Mouse (Mus musculus) erythroid progenitor cell, adult 5-6 weeks (primary cell): ENCODE results near the gene Atxn7l1. TPM values are rescaled to one million over a fixed set of nuclear protein-coding genes. Genes with fewer than 3 reads are reported as not detected.

Experiments
- ATAC-seq: replicated peaks from 2 replicates; pipeline ENCODE4 v1.8.0; 2016; ENCODE audit warnings: moderate number of reproducible peaks, mild to moderate bottlenecking, moderate TSS enrichment, inconsistent platforms; ENCODE audit not compliant: poor library complexity, low FRiP score, severe bottlenecking
- total RNA-seq, 2 experiments: library from RNA; stranded (forward) in 1 of 2; stranded (reverse) in 1 of 2; fragments of 150-400 nt in 1 of 2; fragments of 186-747, 209-891 nt in 1 of 2; gene quantifications; 2 replicates each; pipeline versions ENCODE4 v1.2.3 to v1.2.4; 2015 to 2017; ENCODE audit warnings: low replicate concordance in 2 of 2

Atxn7l1 gene
- total RNA-seq, 2 experiments from 2014 or later = 76.5 to 127 TPM

DNA sequence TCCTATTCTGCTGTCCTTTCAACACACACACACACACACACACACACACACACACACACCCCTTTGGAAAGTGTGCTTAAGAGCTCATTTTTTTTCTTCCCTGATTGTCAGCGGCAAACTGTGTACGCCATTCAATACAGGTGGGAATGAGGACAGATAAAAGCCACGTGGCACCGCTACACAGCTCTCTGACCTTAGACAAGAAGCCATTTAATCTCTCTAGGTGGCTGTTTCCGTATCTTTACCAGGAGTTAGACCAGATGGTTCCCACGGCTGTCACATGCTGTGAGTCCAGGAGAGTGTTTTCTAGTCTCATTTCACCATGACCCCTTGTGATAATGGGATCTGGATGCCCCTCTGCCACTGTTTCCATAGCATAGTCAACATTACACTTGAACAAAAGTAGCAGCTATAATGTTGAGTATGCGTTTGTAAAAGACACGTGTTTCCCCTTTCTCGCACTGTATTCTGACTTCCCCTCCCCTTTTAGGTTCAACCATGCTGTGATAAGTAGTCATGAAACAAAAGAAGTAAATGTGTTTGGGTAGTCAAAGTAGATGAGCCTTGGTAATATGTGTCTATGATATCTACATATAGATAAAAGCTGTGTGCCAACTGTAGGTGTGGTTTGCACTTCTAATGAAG, 70.8 kb downstream of the Atxn7l1 start:
- peak; percentile 23 for ATAC-seq

GRCm38 (mm10) chr12:33219436-33219835, 71.9 kb downstream of the Atxn7l1 start:
- ATAC-seq = no peak

GRCm38 (mm10) chr12:33220081-33220480, 72.6 kb downstream of the Atxn7l1 start:
- peak; percentile 31; the same call in 1 of the 2 replicates for ATAC-seq

GRCm38 (mm10) chr12:33220509-33221051, 73.1 kb downstream of the Atxn7l1 start:
- peak; percentile 82 for ATAC-seq

DNA sequence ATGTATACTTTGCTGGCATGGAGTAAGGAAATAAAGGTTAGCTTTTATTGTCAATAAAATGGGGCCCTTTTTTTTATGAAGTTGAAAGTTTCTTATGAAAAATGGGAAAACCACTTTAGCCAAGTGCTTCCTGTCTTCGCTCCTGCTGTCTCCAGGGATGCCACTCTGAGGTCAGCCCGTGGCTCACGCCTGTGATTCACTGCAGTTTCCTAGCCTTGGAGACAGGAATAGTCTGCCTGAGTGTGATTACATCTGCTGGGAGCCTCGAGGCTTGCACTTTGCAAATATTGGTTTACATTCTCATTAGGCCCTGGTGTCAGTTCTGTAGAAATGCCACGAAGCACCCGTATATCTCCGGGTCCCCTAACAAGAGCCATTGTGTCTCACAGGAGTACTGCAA, 74.7 kb downstream of the Atxn7l1 start:
- no peak for ATAC-seq

GRCm38 (mm10) chr12:33225117-33225541, 77.6 kb downstream of the Atxn7l1 start:
- ATAC-seq = no peak

GRCm38 (mm10) chr12:33225978-33226377, 78.5 kb downstream of the Atxn7l1 start:
- ATAC-seq = no peak

DNA sequence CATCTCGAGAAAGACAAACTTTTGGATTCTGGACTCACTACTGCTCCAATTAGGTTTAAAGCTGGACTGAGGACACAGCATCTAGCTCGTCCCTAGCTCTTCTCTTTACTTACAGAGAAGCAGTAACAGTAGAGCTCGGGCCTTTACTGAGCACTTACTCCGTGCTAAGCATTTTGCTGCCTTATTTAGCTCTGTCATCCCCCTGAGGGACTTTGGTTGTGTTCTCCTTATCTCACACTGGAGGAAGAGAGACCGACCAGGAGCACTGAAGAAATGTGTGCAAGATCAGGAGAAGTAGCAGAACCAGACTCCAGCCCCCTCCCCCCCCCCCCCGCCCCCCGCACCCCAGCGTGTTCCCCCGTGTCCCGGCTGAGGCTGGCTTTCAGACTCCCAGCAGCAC, 79.1 kb downstream of the Atxn7l1 start:
- ATAC-seq = no peak

DNA sequence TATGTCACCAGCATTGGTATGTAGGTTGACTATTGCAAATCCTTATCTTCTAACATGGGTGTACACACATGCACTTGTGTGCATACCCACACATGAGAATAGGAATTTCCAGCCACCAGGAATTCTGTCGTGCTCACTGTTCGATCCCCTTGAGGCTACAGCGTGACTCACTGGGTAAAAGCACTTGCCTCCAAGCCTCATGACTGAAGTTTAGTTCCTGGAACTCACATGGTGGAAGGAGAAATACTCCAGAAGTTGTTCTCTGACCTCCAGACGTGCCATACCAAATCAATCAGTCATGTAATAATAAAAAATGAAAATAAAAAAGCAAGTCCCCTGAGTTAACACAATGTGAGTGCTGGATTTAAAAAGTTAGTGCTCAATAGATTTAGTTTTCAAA, 87.8 kb downstream of the Atxn7l1 start:
- no peak for ATAC-seq

GRCm38 (mm10) chr12:33235771-33236323, 88.4 kb downstream of the Atxn7l1 start:
- 0 out of 2 replicates have a peak, but pooled peaks have one; percentile 25 for ATAC-seq

- ATAC-seq = 0 out of 2 replicates have a peak, but pooled peaks have one; percentile 19
These were observed 89.0 kb downstream of the Atxn7l1 start for GRCm38 (mm10) chr12:33236344-33237049.

DNA sequence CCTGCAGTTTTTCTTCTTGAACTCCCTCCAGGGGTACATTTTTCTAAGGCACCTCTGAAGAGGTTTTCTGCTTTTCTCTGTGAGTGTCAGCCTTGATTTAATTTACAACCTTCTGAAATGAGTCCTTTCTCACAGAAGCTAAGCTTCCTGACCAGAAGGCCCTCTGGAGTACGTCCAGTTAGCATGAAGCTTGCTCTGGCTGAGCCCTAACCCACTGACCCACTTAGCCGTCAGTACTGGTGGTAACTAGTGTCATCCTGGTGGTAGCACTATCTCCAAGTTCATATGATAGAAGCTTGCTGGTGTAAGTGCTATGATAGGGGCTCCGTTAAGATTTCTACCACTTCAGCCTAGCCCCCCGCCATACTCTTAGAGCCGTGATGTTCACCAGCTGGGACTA, 89.6 kb downstream of the Atxn7l1 start:
- ATAC-seq = no peak

- ATAC-seq = no peak
These were observed 95.2 kb downstream of the Atxn7l1 start for GRCm38 (mm10) chr12:33242679-33243078.

DNA sequence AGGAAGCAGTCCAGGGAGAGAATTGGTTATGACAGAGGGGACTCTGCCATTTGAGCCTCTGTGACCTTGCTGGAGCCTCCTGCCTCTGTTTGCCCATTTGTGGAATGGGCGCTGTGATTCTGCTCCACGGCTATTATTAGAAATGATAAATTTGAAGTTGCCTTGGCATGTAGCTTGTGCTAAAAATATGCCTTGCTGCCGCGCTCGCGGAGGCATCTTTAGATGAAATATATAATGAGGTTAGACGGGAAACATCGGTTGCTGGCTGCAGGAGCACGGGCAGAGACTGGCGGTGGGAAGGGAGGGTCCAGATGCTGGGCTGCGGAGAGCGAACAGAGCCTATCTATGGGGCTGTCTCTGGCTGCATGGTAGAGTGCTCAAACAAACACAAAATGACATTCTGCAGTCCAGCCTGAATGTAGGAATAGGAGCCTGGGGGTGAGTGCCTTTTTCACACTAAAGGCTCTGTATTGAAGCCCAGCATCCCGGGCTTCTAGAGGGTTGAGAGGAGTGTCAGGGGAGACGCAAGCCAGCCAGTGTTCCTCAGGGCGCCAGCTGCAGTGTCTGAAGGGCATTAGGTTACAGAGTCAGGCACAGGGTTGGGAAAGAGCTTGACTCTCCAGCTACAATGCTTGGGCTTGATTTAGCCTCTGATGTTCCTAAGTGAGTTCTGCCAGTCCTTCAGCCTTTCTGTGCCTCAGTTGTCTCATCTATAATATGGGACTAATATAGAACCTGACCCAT, 96.8 kb downstream of the Atxn7l1 start:
- ATAC-seq = no peak

- no peak for ATAC-seq
These were observed 98.0 kb downstream of the Atxn7l1 start for GRCm38 (mm10) chr12:33245455-33245854.

DNA sequence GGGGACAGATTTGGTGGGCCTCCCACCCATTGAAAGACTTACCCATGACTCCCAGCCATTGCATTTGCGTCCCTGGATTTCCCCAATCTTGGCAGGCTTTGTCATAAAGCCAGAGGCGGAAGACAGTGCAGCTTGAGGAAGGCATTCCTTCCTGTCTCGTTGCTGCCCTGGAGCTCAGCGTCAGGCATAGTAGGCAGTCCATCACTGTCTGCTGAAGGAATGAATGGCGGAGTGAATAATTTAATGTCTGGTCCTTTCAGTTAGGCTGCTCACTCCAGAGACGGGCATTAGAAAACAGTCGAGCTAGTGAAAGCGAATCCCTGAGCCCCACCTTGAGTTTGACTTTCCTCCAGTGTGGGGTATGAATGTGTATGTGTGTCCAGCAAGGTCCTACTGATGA, 99.4 kb downstream of the Atxn7l1 start:
- no peak for ATAC-seq

DNA sequence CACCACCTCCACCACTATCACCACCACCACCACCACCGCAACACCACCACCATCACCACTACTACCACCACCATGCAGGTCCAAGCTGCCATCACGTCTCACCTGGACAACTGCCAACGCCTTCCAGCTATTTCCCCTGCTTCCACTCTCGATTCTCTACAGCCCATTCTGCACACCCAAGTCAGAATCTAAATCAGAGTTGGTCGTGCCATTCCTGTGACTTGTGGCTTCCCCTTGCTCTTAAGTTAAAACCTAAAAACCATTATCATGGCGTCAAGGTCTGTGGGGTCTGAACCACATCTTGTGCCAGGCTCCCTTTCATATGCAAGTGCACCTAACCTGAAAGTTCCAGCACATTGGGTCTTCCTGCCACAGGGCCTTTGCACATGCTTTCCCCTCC, 102.7 kb downstream of the Atxn7l1 start:
- ATAC-seq = no peak

DNA sequence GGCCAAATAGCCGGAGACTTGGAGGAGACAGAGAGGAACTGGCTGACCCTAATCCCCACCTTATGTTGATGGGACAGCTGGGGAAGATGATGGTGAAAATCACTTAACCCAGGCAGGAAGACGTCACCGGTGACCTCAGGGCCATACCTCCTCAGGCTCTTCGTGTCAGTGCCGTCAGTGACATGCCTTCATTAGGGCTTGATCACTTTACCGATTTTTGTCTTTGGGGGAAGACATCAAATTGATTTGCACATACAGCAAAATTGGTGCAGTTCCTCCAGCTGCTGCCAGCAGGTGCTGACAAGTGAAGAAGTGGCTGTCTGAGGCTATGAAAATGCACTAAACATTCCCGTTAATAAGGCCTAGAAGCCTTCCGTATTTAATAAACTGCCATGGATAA, 103.9 kb downstream of the Atxn7l1 start:
- no peak for ATAC-seq

DNA sequence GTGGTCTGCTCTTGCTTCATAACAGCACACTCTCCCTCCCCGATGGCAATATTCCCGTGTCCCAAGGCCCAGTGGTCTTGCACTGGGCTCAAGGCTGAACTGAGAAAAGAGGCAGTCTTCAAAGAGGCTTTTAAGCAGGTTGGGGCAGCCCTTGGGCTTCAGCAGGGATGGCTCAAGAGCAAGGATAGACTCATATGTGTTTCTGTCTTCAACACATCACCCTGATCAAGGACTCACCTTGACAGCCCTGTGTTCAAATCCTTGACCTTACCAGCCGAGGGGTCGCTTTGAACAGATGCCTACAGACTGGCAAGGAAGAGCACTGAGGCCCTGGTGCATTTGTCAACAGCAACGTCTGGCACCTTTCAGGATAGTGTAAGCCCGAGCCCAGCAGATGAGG, 105.1 kb downstream of the Atxn7l1 start:
- ATAC-seq = no peak

GRCm38 (mm10) chr12:33253206-33253605, 105.7 kb downstream of the Atxn7l1 start:
- ATAC-seq = no peak
